Mouse (Mus musculus) liver, embryonic 11.5 days (tissue): ENCODE results near the gene Lgals8. TPM values are rescaled to one million over a fixed set of nuclear protein-coding genes. Genes with fewer than 3 reads are reported as not detected.
A peak's percentile ranks its signal among the peaks of the same experiment; 100 is the strongest.

Experiments
- ATAC-seq: fragments of 200-750 bp; cut with Nextera tagmentation; replicated peaks from 2 replicates; pipeline ENCODE4 v1.8.0; 2017; ENCODE audit warnings: moderate number of reproducible peaks, mild to moderate bottlenecking, moderate TSS enrichment, moderate library complexity; ENCODE audit not compliant: low FRiP score
- DNase-seq: peaks from one replicate; pipeline ENCODE4 v3.0.0-alpha.2; 2017; ENCODE audit warnings: low spot score
- H3K27ac ChIP-seq: fragments of 300-500 bp; sonication (generic); 2 replicates; pipeline ENCODE4 v1.5.1; 2014; ENCODE audit warnings: mild to moderate bottlenecking, low read depth, low read length, control low read depth
- H3K27me3 ChIP-seq: fragments of 300-500 bp; sonication (generic); replicated peaks from 2 replicates; pipeline ENCODE4 v1.6.1; 2014; ENCODE audit warnings: low read length, mixed read lengths; ENCODE audit not compliant: control insufficient read depth, insufficient read depth
- H3K36me3 ChIP-seq: fragments of 300-500 bp; sonication (generic); 2 replicates; pipeline ENCODE4 v1.6.1; 2014; ENCODE audit warnings: mild to moderate bottlenecking, low read length, moderate library complexity, mixed read lengths; ENCODE audit not compliant: control insufficient read depth, insufficient read depth
- H3K4me1 ChIP-seq: fragments of 300-500 bp; sonication (generic); replicated peaks from 2 replicates; pipeline ENCODE4 v1.6.1; 2014; ENCODE audit warnings: low read length, mixed read lengths; ENCODE audit not compliant: control insufficient read depth, insufficient read depth
- H3K4me2 ChIP-seq: fragments of 300-500 bp; sonication (generic); 2 replicates; pipeline ENCODE4 v1.6.1; 2014; ENCODE audit warnings: mild to moderate bottlenecking, control low read depth, moderate library complexity
- H3K4me3 ChIP-seq: fragments of 300-500 bp; sonication (generic); 2 replicates; pipeline ENCODE4 v1.5.1; 2014; ENCODE audit warnings: low read depth, low read length, control low read depth
- H3K9ac ChIP-seq: fragments of 300-500 bp; sonication (generic); 2 replicates; pipeline ENCODE4 v1.6.1; 2014; ENCODE audit warnings: low read depth, low read length, control low read depth
- H3K9me3 ChIP-seq: fragments of 300-500 bp; sonication (generic); 2 replicates; pipeline ENCODE4 v1.6.1; 2016; ENCODE audit warnings: low read length, inconsistent platforms, mixed read lengths; ENCODE audit not compliant: control insufficient read depth
- WGBS: fragments of 180-500 bp; shearing (Covaris S2); extraction: QIAGEN DNeasy Blood & Tissue Kit; methylation state at CpG from one replicate; pipeline ENCODE4 v1.1.7; 2014; 5-methylcytosine and 5-hydroxymethylcytosine counted together
- polyA plus RNA-seq: library from polyadenylated mRNA; unstranded; fragments of >200 nt; fragmentation: Nextera tagmentation; extraction: Ambion mirVana; gene quantifications from 2 replicates; pipeline ENCODE4 v1.2.1, GENCODE M21; 2014

The Lgals8 gene
- polyA plus RNA-seq: 17.4 and 19.7 TPM in 2 replicates

DNA sequence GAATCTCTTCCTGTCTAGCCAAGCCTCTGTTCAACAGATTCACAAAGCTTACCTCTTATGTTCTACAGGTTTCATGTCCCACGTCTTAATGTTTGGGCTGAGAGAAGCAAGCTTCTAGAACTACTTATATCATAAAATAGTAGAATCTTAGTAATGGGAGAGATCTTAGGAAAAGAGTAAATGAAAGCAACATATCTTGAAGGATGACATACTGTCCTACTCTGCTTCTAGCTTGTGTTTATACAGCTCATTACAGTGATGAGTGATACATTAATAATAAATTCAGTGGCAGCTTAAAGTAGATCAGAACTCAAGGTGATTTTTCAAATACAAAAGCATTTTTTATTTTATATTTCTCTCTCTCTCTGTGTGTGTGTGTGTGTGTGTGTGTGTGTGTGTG is at the start of gene Lgals8:
TSS of gene Lgals8 (minus strand) at position 101 of the 400 bp plus-strand sequence.
- H3K27ac ChIP-seq: no peak within 1 kb of the TSS
- no peak within 1 kb of the TSS for H3K4me3 ChIP-seq
- H3K9me3 ChIP-seq: no peaks in the 10 kb centered on the region
- ATAC-seq: no peak
- DNase-seq: no peak
- H3K4me1 ChIP-seq: 0 out of 2 replicates have a peak, but pooled peaks cover 2% of the 10 kb centered on the region
- H3K36me3 ChIP-seq: no peaks in the 10 kb centered on the region
- no peaks in the 10 kb centered on the region for H3K27me3 ChIP-seq
- no peak within 1 kb of the TSS for H3K4me2 ChIP-seq
- no peak within 1 kb of the TSS for H3K9ac ChIP-seq
- WGBS: 77% methylated on average over 1 of the region's 1 CpGs

DNA sequence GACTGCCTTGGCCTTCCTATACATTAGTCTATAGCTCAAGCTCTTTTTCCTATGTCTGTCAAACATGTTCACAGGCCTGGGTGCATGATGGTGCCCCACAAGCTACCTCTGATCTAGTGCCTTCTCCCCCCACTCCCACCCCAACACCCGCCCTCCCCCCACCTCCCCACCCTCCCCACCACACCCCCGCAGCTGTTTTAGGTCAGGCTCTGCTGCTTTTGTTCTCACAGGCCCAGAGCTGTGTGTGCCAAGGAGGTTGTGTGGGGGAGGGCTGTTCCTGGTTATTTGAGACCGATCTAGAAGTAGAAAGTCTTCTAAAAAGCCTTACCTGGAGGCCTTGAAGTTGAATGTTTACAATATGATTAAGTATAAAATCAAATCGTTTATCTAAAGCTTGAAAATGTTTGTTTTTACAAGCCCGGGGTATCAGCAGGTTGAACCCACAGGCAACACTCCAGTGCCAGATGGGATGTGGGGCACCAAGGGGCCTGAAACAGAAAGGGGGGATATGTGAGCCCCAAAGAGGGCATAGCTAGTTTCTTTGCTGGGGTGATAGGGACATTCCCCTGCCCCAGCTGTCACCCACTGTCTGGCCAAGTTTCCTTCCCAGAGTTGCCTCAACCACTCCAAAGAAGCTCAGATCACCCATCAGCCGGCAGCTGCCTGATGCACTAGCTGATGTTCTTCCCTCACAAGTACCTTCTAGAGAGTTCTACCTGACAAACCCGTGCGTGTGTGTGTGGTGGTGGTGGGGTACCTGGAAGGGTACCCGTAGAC is 46.6 kb upstream of the Lgals8 start:
- H3K9me3 ChIP-seq: no peaks in the 10 kb centered on the region
- H3K4me3 ChIP-seq: no peak overlapping the region
- no peaks in the 10 kb centered on the region for H3K27me3 ChIP-seq
- ATAC-seq: no peak
- no peak overlapping the region for H3K4me2 ChIP-seq
- H3K4me1 ChIP-seq: no peaks in the 10 kb centered on the region
- 66% methylated on average over 9 of the region's 9 CpGs for WGBS
- H3K9ac ChIP-seq: no peak overlapping the region
- H3K27ac ChIP-seq: no peak overlapping the region
- no peak for DNase-seq
- H3K36me3 ChIP-seq: no peaks in the 10 kb centered on the region

DNA sequence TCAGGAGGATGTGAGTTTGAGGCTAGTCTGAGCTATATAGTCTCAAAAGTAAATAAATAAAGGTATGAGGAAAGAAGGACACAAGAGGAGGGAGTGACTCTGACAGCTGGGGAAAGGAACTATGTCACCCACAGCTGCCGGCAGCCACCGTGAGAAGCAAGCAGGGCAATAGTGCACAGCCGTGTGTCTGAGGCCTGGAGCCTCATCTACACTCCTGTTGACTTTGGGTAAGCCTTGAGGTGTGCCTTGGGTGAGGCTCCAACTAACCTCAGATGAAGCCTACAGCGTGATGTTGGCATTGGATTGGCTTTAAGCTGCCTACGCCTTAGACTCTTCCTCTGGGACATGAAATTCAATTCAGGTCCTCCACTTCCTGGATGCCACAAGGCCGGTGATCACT is 45.3 kb upstream of the Lgals8 start:
- ATAC-seq: no peak
- Histone ChIP-seq H3K27me3 (no peaks in the 10 kb centered on the region), H3K4me1 (peaks cover 4% of the 10 kb centered on the region; the same call in 1 of the 2 replicates), H3K9me3 (no peaks in the 10 kb centered on the region), H3K27ac (no peak overlapping the region), H3K4me2 (no peak overlapping the region), H3K9ac (no peak overlapping the region), H3K36me3 (no peaks in the 10 kb centered on the region), H3K4me3 (no peak overlapping the region)
- WGBS: 87% methylated on average over 6 of the region's 6 CpGs
- no peak for DNase-seq

DNA sequence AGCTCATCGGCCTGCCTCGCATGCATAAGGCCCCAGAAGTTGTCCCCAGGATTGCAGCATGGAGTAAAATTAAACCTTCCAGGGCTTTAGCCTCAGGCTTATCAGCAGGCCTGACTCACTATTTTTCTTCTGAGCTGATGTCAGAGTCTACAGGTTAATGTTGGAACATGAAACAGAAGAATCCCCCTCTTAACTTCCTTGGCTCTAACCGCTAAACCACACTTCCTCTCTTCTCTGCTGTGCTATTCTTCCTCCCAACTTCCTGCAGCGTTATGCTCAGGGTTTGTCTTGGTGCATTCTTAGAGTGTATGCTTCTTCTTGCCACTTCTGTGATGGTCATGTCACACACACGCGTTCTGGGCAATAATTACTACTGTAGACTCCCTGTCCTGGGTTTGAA is 42.7 kb upstream of the Lgals8 start:
- peaks cover 9% of the 10 kb centered on the region; the same call in 1 of the 2 replicates for H3K4me1 ChIP-seq
- H3K9ac ChIP-seq: no peak overlapping the region
- no peak overlapping the region for H3K27ac ChIP-seq
- H3K4me2 ChIP-seq: no peak overlapping the region
- WGBS: 72% methylated on average over 6 of the region's 6 CpGs
- H3K36me3 ChIP-seq: no peaks in the 10 kb centered on the region
- ATAC-seq (no peak), DNase-seq (no peak)
- H3K4me3 ChIP-seq: no peak overlapping the region
- H3K27me3 ChIP-seq: no peaks in the 10 kb centered on the region
- H3K9me3 ChIP-seq: no peaks in the 10 kb centered on the region

DNA sequence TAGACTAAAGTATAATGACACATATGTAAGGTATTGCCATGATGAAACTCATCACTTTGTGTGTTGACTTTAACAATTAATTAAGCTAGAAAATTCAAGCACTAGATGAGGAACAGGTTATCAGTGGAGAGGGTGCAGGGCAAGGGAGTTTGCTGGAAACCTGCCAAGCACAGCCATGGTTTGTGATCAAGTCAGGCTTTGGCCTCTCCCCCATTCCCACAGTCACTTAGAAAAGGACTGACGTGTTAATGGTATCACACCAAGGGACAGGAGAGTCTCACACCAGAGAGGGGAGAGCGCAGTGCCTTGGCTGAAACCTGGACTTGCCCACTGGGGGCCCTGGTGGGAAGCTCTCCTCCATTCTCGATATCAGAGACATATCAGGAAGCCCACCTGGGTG is 40.6 kb upstream of the Lgals8 start:
- Histone ChIP-seq H3K9ac (no peak overlapping the region), H3K4me1 (peaks cover 9% of the 10 kb centered on the region; the same call in 1 of the 2 replicates), H3K9me3 (no peaks in the 10 kb centered on the region), H3K4me2 (no peak overlapping the region), H3K27ac (no peak overlapping the region), H3K36me3 (no peaks in the 10 kb centered on the region), H3K4me3 (no peak overlapping the region), H3K27me3 (no peaks in the 10 kb centered on the region)
- WGBS: 67% methylated on average over 3 of the region's 3 CpGs
- ATAC-seq (no peak), DNase-seq (no peak)

DNA sequence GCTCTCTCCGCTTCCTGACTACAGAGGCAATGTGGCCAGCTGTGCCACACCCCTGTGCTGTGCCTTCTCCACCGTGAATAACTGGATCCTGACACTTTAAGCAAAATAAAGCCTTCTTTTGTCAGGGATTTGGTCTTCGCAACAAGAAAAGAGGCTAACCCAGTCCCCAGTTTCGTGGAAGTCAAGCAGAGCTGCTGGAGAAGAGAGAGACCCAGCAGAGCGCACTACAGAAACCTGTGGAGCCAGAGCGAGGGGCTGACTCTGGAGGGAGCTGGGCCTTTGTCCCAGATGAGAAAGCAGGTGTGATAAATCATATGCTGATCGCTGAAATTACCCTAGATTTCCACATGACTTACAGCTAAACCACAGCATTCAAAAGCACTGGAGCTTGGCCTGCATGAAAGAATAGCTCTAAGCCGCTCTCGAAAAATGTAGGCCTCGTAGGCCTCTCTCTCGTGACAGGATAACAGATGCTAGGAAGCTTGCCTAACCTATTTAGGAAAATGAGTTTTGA is 38.6 kb upstream of the Lgals8 start:
- no peaks in the 10 kb centered on the region for H3K9me3 ChIP-seq
- WGBS: 69% methylated on average over 11 of the region's 11 CpGs
- ATAC-seq (no peak), DNase-seq (no peak)
- no peaks in the 10 kb centered on the region for H3K27me3 ChIP-seq
- peaks cover 9% of the 10 kb centered on the region; the same call in 1 of the 2 replicates for H3K4me1 ChIP-seq
- H3K4me3 ChIP-seq: no peak overlapping the region
- no peaks in the 10 kb centered on the region for H3K36me3 ChIP-seq
- no peak overlapping the region for H3K27ac ChIP-seq
- H3K9ac ChIP-seq: no peak overlapping the region
- H3K4me2 ChIP-seq: no peak overlapping the region

DNA sequence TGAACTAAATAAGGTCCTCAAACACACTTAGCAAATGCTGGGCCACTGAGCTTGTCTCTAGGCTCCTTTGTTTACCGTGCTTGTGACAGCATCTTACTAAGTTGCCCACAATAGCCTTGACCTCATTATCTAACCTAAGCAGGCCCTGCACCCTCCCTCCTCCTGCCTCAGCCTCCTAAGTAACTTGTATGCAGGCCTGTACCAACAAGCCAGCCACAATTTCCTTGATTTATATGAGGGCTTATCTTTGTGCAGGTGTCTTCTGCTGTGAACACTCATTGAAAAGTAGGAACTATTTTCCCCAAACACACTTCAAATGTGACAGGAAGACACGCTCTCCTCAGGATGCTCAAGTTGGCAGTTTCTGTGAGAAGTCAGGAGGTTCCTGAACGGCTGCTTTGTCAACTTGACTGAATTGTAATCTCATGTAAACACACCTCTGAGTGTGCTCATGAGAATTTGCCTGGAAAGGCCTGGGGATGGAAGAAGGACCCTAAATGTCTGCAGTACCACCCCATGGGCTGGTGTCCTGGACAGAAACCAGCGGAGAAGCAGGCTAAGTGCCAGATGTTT is 38.0 kb upstream of the Lgals8 start:
- Histone ChIP-seq H3K4me3 (no peak overlapping the region), H3K27me3 (no peaks in the 10 kb centered on the region), H3K4me1 (peaks cover 9% of the 10 kb centered on the region; the same call in 1 of the 2 replicates), H3K36me3 (no peaks in the 10 kb centered on the region), H3K27ac (no peak overlapping the region), H3K4me2 (no peak overlapping the region), H3K9ac (no peak overlapping the region), H3K9me3 (no peaks in the 10 kb centered on the region)
- DNase-seq (no peak), ATAC-seq (peak; percentile 88)
- WGBS: 27% methylated on average over 4 of the region's 4 CpGs

DNA sequence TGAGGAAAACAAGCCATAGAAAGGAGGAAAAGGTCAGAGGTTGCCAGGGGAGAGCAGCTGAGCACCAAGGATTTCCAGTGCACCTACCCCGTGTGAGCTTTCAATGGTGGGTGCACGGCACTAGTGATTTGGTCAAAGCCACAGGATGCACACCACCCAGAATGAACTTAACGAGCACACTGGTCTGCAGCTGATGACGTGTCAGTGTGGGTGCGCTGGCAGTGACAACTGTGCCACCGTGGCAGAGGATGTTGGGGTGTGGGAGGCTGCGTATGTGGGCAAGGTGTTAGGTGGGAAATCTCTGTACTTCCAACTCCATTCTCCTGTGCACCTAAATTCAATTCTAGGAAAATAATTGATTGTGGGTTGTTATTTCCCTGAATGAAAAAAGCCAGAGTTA is 34.4 kb upstream of the Lgals8 start:
- Histone ChIP-seq H3K36me3 (no peaks in the 10 kb centered on the region), H3K9me3 (no peaks in the 10 kb centered on the region), H3K27me3 (no peaks in the 10 kb centered on the region), H3K27ac (no peak overlapping the region), H3K4me2 (no peak overlapping the region), H3K9ac (no peak overlapping the region), H3K4me1 (peaks cover 4% of the 10 kb centered on the region; the same call in 1 of the 2 replicates), H3K4me3 (no peak overlapping the region)
- no peak for DNase-seq
- ATAC-seq: no peak
- WGBS: 88% methylated on average over 7 of the region's 7 CpGs
